Mouse (Mus musculus) spleen, postnatal 14 days (tissue): Measurements from ENCODE around the gene Hfe.
A peak's percentile ranks its signal among the peaks of the same experiment; 100 is the strongest.
"Not testable (repeated sequence)": the region's sequence is repeated elsewhere in the genome, so short reads cannot be mapped to it uniquely, and the experiment has no call there.

ENCODE experiments used
- DNase-seq, 2 experiments: peaks; one replicate each; pipeline ENCODE4 v3.0.0; 2021 to 2022; ENCODE audit warnings: low spot score in 2 of 2

The Hfe gene

DNA sequence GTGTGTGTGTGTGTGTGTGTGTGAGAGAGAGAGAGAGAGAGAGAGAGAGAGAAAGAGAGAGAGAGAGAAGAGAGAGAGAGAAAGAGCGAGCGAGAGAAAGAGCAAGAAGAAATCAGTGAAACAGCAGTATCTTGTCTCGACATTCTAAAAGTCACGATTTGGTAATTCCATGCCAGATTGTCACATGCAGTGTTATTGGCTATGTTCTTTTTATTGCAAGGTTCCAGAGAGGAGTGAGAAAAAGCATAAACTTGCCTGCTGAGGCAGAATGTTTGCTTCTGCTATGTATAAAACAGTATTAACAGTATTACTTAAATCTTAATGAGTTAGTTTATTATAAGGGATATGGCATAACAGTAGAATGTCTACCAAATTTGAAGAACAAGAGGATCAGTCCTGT lies 24.7 kb downstream of the Hfe start:
- DNase-seq = no peak

DNA sequence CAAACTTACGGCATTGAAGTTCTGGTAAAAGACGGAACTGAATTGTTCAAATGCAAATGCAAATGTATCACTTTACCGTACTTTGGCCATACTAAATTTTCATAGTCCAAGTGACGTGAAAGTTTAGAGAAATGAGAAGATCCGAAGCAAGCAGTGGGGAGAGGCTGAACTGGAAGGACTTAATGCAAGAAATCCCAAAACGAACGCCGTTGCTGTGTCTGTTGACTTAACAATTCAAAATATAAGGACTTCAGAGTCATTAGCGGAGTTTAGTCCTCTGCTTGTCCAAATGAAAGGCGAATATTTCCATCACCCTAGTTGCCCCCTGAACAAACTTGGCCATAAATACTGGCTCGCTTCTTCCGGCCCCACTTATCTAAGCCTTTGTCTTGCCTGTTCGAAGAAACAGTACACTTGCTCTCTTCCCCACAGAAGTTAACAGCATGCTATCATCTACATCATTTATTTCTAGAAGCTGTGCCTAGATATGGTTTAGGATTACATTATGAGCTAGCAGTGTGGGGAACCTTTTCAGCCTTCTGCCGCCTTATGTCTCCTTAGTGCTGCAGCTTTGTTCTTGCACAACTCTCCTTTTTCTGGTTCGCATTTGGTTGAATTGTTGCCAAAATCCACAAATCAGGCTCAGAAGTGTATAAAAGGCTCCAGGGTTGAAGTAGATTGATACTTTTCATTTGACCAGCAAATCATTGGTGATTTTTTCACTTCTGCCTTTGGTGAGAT lies 25.4 kb downstream of the Hfe start:
- DNase-seq = no peak

DNA sequence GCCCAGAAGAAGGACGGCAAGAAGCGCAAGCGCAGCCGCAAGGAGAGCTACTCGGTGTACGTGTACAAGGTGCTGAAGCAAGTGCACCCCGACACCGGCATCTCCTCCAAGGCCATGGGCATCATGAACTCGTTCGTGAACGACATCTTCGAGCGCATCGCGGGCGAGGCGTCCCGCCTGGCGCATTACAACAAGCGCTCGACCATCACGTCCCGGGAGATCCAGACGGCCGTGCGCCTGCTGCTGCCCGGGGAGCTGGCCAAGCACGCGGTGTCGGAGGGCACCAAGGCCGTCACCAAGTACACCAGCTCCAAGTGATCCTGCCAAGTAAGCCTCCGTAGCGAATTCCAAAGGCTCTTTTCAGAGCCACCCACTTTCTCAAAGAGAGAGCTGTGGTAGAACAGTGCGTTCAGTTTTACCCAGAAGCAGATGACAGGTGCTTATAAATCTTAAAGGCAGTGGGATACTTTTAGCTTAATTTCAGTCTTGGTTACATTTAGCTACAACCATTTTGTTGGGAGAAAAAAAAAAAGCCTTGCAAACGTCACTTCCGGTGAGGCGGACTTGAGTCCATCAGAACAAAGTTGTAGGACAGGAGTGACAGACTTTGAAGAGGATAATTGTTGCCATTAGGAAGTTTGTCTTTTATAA lies 26.2 kb downstream of the Hfe start:
- peak; percentile 14 to 50 for DNase-seq

DNA sequence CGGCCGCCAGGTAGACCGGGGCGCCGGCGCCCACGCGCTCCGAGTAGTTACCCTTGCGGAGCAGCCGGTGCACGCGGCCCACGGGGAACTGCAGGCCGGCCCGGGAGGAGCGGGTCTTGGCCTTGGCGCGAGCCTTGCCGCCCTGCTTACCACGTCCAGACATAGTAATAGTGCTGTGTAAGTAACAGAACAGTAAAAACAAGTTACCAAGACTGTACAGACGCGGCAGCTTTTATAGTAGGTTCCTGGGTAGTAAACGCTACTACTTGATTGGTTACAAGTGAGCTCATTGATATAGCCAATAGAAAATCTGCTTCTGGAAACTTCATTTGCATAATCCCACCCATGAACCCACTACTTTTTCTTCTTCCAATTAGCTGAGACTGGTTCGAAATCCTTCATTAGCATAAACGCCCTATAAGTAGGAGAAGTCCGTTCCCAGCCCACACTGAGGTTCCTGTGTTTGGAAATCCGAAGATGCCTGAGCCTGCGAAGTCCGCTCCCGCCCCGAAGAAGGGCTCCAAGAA lies 26.8 kb downstream of the Hfe start, which contains the start of the genes Hist1h2ac and Hist1h2bc:
Gene Hist1h2ac (minus strand): TSS at position 194 of the 527 bp plus-strand sequence.
Gene Hist1h2bc (plus strand): TSS at position 445 of the 527 bp plus-strand sequence.
- DNase-seq = peak; percentile 75 to 76

DNA sequence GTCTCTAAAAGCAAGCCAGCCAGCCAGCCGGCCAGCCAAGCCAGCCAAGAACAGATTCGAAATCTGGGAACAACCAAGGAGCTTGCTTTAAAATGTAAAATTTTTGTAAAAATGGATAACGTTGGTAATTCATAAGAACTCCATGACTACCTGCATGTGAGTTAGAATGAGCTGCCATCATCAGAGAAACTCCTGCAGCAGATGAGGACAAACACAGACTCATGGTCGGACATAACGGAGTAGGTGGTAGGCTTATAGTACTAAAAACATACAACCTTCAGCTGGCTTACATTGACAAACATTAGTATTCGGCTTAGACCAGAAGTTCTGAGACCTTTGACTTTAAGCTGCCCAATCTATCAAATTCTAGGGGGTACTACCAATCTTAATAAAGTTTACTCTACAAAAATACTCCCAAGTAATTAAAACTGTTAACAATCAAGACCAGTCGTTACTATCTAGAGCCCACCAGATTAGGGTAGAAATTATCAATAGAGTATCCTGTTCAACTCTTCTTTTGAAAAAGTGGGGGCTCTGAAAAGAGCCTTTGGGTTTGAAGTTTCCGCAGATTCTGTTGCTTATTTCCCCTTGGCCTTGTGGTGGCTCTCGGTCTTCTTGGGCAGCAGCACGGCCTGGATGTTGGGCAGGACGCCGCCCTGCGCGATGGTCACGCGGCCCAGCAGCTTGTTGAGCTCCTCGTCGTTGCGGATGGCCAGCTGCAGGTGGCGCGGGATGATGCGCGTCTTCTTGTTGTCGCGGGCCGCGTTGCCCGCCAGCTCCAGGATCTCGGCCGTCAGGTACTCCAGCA lies 27.5 kb downstream of the Hfe start:
- not testable (repeated sequence) for DNase-seq

DNA sequence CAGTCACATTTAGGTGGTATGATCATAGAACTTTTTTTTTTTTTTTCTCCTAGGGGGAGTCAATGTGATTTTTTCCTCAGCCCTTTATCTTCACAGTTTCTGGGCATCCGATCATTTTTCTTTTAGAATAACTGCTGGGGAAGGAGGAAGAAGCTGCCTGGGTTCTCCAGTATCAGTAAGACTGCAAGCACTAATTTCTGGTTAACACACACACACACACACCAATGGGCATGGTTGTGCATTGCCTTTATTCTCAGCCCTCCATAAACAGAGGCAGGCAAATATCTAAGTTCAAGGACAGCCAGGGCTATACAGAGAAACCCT lies 28.1 kb downstream of the Hfe start:
- no peak for DNase-seq

DNA sequence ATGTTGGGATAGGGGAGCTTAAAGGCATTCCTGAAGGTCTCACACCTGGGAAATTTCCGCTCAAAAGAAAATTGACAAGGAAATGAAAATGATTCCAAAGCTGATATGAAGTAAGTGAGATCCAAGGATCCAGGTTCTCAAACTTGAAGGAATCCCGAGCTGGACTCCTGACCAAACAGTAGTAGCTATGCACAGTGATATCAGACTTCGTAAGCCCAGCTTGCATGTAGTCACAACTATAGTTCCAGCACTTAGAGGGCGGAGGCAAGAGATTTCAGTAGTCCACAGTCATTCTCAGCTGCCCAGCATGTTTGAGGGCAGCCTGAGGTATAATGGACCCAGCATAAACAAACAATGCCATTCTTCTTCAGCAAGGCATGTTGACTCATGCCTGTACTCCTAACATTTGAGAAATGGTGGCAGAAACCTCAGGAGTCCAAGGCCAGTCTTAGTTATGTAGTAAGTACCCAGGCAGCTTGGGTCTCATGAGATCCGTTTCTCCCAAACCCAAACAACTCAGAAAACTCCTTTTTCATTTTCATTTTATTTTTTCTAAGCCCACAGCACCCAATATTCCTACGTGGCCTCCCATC lies 28.6 kb downstream of the Hfe start:
- DNase-seq = no peak

DNA sequence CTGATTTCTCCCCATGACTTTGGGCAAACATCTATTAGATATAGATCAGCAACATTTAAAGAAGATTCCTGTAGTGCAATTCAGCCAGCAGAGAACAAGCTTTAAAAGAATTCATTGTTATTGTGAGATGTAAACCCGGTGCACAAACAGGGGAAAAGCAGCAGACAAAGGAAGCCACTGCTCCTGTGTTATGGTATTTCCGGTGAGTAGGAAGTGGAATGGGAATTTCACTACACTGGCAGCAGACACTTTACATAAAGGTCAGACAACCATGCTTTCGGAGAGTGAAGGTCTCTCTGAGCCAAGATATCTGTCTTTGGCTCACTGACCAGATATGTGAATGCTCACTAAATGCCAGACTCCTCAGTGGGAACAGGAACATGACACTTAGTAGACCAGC lies 48.1 kb downstream of the Hfe start:
- DNase-seq = no peak

DNA sequence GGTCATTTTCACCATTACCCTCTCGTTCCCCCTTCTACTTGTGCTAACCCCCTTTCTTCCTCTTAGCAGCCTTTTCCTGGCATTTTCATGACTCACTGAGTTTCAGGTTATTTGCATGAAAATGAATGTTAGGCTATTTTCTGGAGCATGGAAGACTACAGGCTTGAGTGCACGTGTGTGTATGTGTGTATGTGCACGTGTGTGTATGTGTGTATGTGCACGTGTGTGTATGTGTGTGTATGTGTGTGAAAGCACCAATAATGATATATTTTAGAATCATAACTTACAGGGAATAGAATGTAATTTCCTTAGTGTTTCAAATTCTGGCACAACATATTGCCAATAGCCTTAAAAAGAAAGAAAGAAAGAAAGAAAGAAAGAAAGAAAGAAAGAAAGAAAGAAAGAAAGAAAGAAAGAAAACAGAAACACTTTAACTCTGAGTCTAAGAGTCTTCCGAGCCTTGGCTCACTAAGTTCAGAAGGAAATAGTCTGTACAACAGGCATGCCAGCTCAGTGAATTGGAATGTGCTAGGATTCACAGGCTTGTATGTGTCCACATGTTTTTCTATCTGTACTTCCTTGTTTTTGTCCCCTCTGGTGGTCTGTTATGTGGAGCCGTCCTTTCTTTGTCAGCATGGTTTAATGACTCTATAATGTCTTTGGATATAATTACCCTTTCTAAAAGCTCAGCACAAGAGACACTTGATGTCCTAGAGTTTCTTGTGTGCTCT lies 50.9 kb downstream of the Hfe start:
- DNase-seq = no peak
